Mouse (Mus musculus): ENCODE measurements at regions not wholly inside any gene's neighbourhood (a gene's known extent, or its start where the extent isn't known, plus 50 kb on each side); places are given as distances from the start of the nearest gene placed in this dataset.

GRCm38 (mm10) chr19:60290244-60290643, 63.7 kb upstream of the Fam204a start:
- ATAC-seq (no peak), DNase-seq (no peak)
- Histone ChIP-seq H3K27ac (ENCODE audit: low read depth) (no peak overlapping the region), H3K27me3 (ENCODE audit: insufficient read depth, low read length) (no peaks in the 10 kb centered on the region), H3K36me3 (replicated peaks; ENCODE audit: insufficient read depth, low read length) (no peaks in the 10 kb centered on the region), H3K4me1 (ENCODE audit: insufficient read depth) (no peaks in the 10 kb centered on the region), H3K4me3 (ENCODE audit: low read depth, low read length) (no peak overlapping the region), H3K4me2 (ENCODE audit: low read depth, low read length) (no peak overlapping the region), H3K9me3 (ENCODE audit: low read length) (no peaks in the 10 kb centered on the region), H3K9ac (replicated peaks) (no peak overlapping the region)
- no peak for TF ChIP-seq CTCF (IDR thresholded peaks at IDR 0.05; ENCODE audit: low read depth)
- 76% methylated on average over 4 of the region's 4 CpGs for WGBS (ENCODE audit: insufficient replicate concordance)

- Histone ChIP-seq H3K36me3 (replicated peaks; ENCODE audit: insufficient read depth, low read length) (no peaks in the 10 kb centered on the region), H3K4me3 (ENCODE audit: low read depth, low read length) (no peak overlapping the region), H3K4me2 (ENCODE audit: low read depth, low read length) (no peak overlapping the region), H3K9me3 (ENCODE audit: low read length) (no peaks in the 10 kb centered on the region), H3K27ac (ENCODE audit: low read depth) (no peak overlapping the region), H3K4me1 (ENCODE audit: insufficient read depth) (no peaks in the 10 kb centered on the region), H3K27me3 (ENCODE audit: insufficient read depth, low read length) (no peaks in the 10 kb centered on the region), H3K9ac (replicated peaks) (no peak overlapping the region)
- no peak for TF ChIP-seq CTCF (IDR thresholded peaks at IDR 0.05; ENCODE audit: low read depth)
- no peak for TF ChIP-seq EP300 (IDR thresholded peaks at IDR 0.05; ENCODE audit: low read depth)
- WGBS (ENCODE audit: insufficient replicate concordance): 39% methylated on average over 6 of the region's 6 CpGs
- DNase-seq (no peak), ATAC-seq (no peak)
These were observed 60.4 kb upstream of the Fam204a start for GRCm38 (mm10) chr19:60286810-60287396.

GRCm38 (mm10) chr19:60284901-60285300, 58.4 kb upstream of the Fam204a start:
- Histone ChIP-seq H3K4me1 (ENCODE audit: insufficient read depth) (no peaks in the 10 kb centered on the region), H3K27ac (ENCODE audit: low read depth) (no peak overlapping the region), H3K9me3 (ENCODE audit: low read length) (no peaks in the 10 kb centered on the region), H3K36me3 (replicated peaks; ENCODE audit: insufficient read depth, low read length) (no peaks in the 10 kb centered on the region), H3K9ac (replicated peaks) (no peak overlapping the region), H3K4me2 (ENCODE audit: low read depth, low read length) (no peak overlapping the region), H3K27me3 (ENCODE audit: insufficient read depth, low read length) (no peaks in the 10 kb centered on the region), H3K4me3 (ENCODE audit: low read depth, low read length) (no peak overlapping the region)
- ATAC-seq: no peak
- no peak for DNase-seq
- no peak for TF ChIP-seq CTCF (IDR thresholded peaks at IDR 0.05; ENCODE audit: low read depth)
- TF ChIP-seq EP300 (IDR thresholded peaks at IDR 0.05; ENCODE audit: low read depth): no peak
- 40% methylated on average over 4 of the region's 4 CpGs for WGBS (ENCODE audit: insufficient replicate concordance)

Measured in liver, postnatal 0 days (tissue).